Mouse (Mus musculus): ENCODE results near the gene Atg3.

Atg3 gene

DNA sequence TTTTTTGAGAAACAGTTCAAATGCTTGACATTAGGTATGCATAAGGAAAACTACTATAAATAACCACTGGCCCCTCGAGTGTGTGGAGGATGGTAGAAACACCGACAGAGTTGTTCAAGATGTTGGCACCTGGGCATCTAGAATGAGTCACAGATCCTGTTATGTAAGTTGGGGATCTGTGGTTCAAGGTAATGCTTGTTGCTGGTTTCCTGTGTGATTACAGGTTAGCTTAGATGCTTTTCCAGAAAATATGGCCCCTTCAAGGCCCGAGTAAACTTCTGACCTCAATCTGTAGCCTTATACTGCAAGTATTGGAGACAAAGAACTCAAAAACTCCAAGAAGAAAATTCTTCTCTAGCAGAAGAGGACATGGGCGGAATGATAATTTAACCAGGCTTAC is 45.9 kb downstream of the Atg3 start:
- no peak for DNase-seq (ENCODE audit: low read depth, low spot score)

DNA sequence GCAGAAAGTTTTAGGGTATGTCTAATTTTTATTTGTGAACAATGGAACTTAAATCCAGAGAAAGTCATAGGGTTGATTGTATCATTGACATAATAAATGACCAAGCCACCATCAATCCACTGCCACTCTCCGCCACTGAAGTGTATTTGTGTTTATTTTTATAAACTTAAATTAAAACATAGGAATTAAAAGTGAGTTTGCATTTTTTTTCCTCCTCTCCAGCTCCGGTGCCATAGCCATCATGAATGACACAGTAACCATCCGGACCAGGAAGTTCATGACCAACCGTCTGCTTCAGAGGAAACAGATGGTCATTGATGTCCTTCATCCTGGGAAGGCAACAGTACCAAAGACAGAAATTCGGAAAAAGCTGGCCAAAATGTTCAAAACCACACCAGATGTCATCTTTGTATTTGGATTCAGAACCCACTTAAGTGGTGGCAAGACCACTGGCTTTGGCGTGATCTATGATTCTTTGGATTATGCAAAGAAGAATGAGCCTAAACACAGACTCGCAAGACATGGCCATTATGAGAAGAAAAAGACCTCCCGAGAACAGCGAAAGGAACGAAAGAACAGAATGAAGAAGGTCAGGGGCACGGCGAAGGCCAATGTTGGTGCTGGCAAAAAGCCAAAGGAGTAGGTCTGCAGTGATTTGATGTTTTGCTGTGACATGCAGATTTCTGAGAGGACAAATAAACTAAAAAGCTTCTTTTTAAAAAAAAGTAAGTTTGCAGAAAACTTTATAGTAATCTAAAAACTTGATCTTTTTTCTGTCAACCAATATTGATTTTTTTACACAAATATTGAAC is 46.5 kb downstream of the Atg3 start:
- DNase-seq (ENCODE audit: low read depth, low spot score) = no peak

DNA sequence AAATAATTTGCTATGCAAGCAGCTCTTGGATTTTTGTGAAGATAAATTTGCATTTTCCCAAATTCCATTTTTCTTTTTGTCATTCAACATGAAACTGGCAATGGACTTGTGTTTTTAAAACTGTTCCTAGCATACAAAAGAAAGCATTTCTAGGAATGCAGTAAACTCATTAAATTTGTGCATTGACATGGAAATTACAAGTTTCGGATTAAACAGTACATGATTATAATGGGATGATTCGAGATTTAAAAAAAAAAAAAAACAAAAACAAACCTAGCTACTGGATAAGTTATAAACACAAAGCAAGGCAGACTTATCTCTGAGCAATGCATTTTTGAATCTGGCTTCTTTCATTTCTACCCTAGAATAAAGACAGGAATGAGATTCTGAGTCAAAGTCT is 63.4 kb downstream of the Atg3 start:
- no peak for DNase-seq (ENCODE audit: low read depth, low spot score)

DNA sequence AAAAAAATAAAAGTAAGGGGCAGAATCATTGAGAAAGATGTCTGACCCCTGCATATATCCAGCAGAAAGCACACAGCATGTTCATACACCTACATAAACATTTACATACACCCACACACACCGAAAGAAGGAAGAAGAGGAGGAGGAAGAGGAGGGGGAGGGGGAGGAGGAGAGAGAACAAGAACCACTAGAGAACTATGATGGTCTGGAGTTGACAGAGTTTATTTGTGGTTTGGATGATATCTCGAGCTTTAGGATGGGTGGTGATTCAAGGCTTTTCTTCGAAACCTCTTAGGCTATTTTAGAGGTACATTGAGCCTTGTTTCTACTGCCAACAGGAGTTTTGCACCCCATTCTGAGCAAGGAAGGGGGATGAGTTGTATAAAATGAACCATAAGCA is 64.2 kb downstream of the Atg3 start:
- no peak for DNase-seq (ENCODE audit: low read depth, low spot score)

DNA sequence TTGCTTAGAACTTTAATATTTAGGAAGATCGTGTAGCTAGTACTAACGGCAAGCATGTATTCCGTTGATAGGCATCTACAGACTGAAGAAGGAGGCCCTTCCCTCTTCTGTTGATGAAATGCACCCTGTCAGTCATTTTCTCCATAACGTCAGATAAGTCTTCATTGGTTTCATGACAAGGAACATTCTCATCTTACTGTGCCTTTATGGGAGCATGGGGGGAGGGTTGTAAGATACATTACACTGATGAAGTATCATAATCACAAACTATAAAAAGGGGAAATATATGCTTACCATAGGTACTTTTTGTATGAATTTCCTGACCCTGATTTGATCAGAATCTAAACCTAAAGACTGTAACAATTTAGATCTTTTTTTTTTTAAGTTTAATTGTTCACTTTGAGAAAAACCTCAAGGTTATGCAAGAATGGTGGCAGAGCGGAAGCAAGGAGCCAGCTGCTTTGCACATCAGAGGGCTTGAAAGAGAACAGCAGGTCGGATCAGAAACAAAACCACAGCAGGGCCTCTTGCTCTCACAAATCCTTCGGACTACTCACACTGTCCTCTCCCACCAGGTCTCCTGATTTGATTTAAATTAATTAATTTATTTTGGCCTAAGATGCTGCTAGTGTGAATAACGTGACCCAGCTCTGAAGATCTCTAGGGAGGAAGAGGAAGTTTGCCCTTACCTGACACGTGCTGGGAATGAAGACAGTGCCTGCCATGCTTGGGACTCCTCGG is 65.2 kb downstream of the Atg3 start, which contains the start of gene Btla:
TSS of gene Btla (plus strand) at position 668 of the 741 bp plus-strand sequence.
- no peak for DNase-seq (ENCODE audit: low read depth, low spot score)

DNA sequence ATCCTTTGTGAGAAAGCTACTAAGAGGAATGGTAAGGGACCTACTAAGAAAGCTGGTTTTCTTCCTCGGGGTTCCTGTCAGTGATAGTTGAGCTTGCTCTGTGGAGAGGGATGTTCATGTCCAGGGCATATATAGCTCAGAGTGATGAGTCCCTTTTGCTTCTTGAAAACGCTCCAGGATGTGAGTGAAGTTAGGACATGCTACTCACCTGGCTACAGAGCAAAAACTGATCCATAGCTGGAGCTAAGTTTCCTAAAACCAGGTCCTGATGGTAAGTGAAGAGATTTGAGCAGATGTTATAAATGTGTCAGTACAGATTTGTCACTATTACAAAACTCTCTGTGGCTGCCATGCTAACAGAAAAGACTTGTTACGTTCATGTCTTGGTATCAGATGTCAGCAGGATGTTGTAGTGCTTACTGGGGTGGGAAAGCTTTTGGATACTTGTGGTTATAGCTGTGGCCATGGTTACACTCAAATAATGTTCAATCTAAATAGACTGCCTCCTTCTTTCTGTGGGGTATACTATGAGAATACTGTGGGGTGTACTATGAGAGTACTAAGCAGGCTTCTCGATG is 65.9 kb downstream of the Atg3 start:
- no peak for DNase-seq (ENCODE audit: low read depth, low spot score)

DNA sequence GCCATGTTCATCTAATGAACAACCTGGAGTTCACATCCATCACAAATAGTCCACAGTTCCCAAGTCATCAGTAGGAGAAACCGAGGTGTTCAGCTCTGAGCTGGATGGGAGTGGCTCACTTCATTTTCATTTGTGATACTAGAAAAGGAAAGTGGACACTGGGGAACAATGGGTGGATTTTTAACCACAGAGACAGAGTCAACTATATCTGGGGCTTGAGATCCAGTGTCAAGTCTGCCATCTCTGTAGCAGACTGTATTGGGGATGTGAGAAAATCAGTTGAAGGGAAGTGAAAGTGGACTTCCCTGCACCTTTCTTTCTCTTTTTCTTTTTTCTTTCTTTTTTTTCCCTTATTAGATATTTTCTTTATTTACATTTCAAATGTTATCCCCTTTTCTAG is 68.4 kb downstream of the Atg3 start:
- no peak for DNase-seq (ENCODE audit: low read depth, low spot score)

DNA sequence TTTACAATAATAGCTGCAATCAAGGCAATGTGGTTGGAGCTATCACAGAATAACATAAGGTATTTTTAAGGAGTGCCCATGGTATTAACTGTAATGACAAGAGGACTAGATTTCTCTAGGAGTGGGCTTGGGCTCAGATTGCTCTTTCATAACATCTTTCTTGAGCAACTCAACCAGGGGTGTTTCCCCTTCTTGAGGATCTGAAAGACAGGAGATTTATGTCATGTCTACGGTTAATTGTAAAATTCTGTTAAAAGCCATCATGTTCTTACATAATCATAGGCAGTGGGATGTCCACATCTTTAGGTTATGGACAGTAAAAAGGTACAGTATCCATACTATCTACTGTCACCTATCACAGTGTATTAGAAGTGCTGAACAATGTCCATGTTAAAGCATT is 72.7 kb downstream of the Atg3 start:
- DNase-seq (ENCODE audit: low read depth, low spot score) = no peak

DNA sequence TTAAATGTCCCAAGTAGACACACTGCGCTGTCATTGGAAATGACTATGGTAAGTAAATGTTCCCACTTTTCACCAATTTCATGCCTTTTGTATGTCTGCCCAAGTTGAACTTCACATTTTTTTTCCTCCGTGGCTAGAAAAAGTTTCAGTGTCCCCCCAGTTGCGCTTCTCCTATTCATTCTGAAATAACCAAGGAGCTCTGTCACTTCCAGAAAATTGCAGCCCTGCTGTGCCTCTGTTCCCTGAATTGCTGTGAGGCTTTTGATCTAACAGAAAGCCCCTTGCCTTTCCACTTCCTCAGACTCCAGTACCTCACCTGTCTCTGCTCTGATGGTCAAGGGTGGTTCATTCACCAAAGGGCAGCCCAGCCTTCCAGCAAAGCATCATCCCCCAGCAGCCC is 74.4 kb downstream of the Atg3 start:
- DNase-seq (ENCODE audit: low read depth, low spot score) = no peak

Data from 3T3-L1 (cell line).